ENCODE assay signal across 8 mouse cellular contexts in the genomic region with DNA sequence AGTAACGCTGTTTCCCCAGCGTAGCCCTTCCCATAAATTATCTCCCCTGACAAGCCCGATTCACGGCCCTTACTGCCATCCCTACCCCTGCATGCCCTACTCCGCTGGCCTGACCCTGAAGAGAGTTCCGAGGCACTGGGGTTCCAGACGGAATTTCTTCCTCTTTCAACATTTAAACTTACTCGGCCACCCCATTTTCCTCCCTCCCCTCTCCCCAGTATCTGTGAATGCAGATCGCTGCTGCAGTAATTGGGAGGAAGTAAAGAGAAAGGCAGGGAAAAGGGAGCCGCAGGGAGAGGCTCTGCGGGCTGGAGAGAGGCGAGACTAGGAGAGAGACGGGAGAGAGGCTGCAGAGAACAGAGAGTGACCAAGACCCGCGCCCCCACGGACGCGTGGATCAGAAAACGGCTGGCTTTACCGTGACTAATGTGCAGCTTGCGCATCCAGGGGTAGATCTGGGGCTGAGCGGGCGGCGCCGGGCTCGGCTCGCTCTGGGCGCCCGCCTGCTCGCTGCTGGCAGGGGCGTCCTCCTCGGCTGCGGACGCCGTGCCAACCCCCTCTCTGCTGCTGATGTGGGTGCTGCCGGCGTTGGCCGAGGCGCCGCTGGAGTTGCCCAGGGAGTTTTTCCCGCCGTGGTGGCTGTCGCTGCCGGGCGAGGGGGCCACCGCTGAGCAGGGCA. TPM values are rescaled to one million over a fixed set of nuclear protein-coding genes. Genes with fewer than 3 reads are reported as not detected.
A peak's percentile ranks its signal among the peaks of the same experiment; 100 is the strongest.
DNase-seq lines count a peak whose midpoint lies in the region; ATAC-seq and TF ChIP-seq lines count a peak whose summit lies in the region.
"Had no signal": no experiment of that assay in that cellular context is flagged by ENCODE, and none has a peak within 500 bp of the region (broad histone marks: within the 10 kb centered on the region; RNA-seq: fewer than 3 reads in every experiment).

No protein-coding gene starts in this region.

- H3K27me3 ChIP-seq in hindbrain, embryonic 15.5 days = peaks cover 83% of the 10 kb centered on the region
- peaks cover 95% of the 10 kb centered on the region for H3K27me3 ChIP-seq in liver, embryonic 14.5 days (ENCODE audit: control insufficient read depth, insufficient read depth, low read length)

- peak overlapping the region; percentile 46 for H3K9ac ChIP-seq in hindbrain, embryonic 15.5 days
- no peak overlapping the region; the same call in 1 of the 2 replicates for H3K9ac ChIP-seq in liver, embryonic 14.5 days (replicated peaks)

- peak overlapping the region; percentile 53 for H3K4me2 ChIP-seq in hindbrain, embryonic 15.5 days
- peak overlapping the region; percentile 43 for H3K4me2 ChIP-seq in liver, embryonic 14.5 days (ENCODE audit: low read depth)

- peak overlapping the region; percentile 83 for H3K27ac ChIP-seq in hindbrain, embryonic 15.5 days (replicated peaks)
- no peak overlapping the region for H3K27ac ChIP-seq in liver, embryonic 14.5 days

- H3K4me3 ChIP-seq in hindbrain, embryonic 15.5 days = peak overlapping the region; percentile 38
- peak overlapping the region; percentile 44 to 47 for H3K4me3 ChIP-seq in liver, embryonic 14.5 days (ENCODE audit: insufficient read depth in 1 of 2, low read depth in 2 of 2, low read length in 2 of 2)
- H3K4me3 ChIP-seq: myocyte had no signal

- no peak for TF ChIP-seq EP300 in liver, embryonic 14.5 days (IDR thresholded peaks at IDR 0.05; ENCODE audit: low read depth)

- H3K4me1 ChIP-seq in hindbrain, embryonic 15.5 days (replicated peaks) = peaks cover 13% of the 10 kb centered on the region
- H3K4me1 ChIP-seq in liver, embryonic 14.5 days (replicated peaks; ENCODE audit: control insufficient read depth in 2 of 2, insufficient read depth in 2 of 2, low read length in 1 of 2) = no peaks in the 10 kb centered on the region

- ATAC-seq in hindbrain, embryonic 15.5 days (ENCODE audit: low FRiP score, low read depth) = no peak
- ATAC-seq in liver, embryonic 14.5 days (ENCODE audit: insufficient read depth) = no peak

- no peaks in the 10 kb centered on the region for H3K36me3 ChIP-seq in hindbrain, embryonic 15.5 days
- H3K36me3 ChIP-seq in liver, embryonic 14.5 days (replicated peaks; ENCODE audit: control insufficient read depth, insufficient read depth, low read depth) = no peaks in the 10 kb centered on the region

- H3K9me3 ChIP-seq in hindbrain, embryonic 15.5 days = no peaks in the 10 kb centered on the region
- H3K9me3 ChIP-seq in liver, embryonic 14.5 days (ENCODE audit: control insufficient read depth, low read length) = no peaks in the 10 kb centered on the region

- peak; percentile 86 for DNase-seq in ES-CJ7 (ENCODE audit: low read depth, low spot score)
- DNase-seq in adrenal gland, adult 2 months = peak; percentile 76
- DNase-seq in liver, embryonic 14.5 days (ENCODE audit: low read depth in 3 of 3, low spot score in 3 of 3) = no peak
- no peak for DNase-seq in embryo, embryonic 9.5 days (ENCODE audit: extremely low spot score)
- DNase-seq in T-cell, adult 2 months (ENCODE audit: low spot score) = no peak
- no peak for DNase-seq in layer of hippocampus, adult 18-20 months (ENCODE audit: low spot score in 2 of 2)

- TF ChIP-seq CTCF in liver, embryonic 14.5 days (IDR thresholded peaks at IDR 0.05; ENCODE audit: low read depth) = no peak

- under 1% methylated on average over 45 of the region's 46 CpGs for WGBS in hindbrain, embryonic 15.5 days
- under 1% methylated on average over 46 of the region's 46 CpGs for WGBS in liver, embryonic 14.5 days (ENCODE audit: insufficient replicate concordance)

RNA-seq across cellular contexts. Expression of a gene that starts 0.9 kb away (rescaled TPM):
- total RNA-seq in adrenal gland, adult 2 months (2021) = 10 to 100 TPM; 13.6 to 22.8 TPM
- polyA plus RNA-seq in adrenal gland, adult 2 months (2012; rRNA removed) = 12.9 and 16.3 TPM in 2 replicates
- 105 and 115 TPM in 2 replicates for polyA plus RNA-seq in hindbrain, embryonic 15.5 days (2015; fragmentation: Nextera tagmentation; extraction: Ambion mirVana)
- polyA plus RNA-seq in liver, embryonic 14.5 days (2012; rRNA removed) = 0.52 and 0.97 TPM in 2 replicates
- polyA plus RNA-seq in liver, embryonic 14.5 days (2014; fragmentation: Nextera tagmentation; extraction: Ambion mirVana) = 0.16 and 0.43 TPM in 2 replicates
- not detected for total RNA-seq in layer of hippocampus, adult 18-20 months (2021)

RNA-seq across cellular contexts. Expression of a gene that starts 5.0 kb away (rescaled TPM):
- 1 to 10 TPM; 1.9 to 4.5 TPM for total RNA-seq in adrenal gland, adult 2 months (2021)
- polyA plus RNA-seq in adrenal gland, adult 2 months (2012; rRNA removed) = 3.6 and 3.8 TPM in 2 replicates
- 10.4 and 13.4 TPM in 2 replicates for polyA plus RNA-seq in hindbrain, embryonic 15.5 days (2015; fragmentation: Nextera tagmentation; extraction: Ambion mirVana)
- not detected in 2 replicates for polyA plus RNA-seq in liver, embryonic 14.5 days (2012; rRNA removed)
- not detected in 2 replicates for polyA plus RNA-seq in liver, embryonic 14.5 days (2014; fragmentation: Nextera tagmentation; extraction: Ambion mirVana)
- not detected for total RNA-seq in layer of hippocampus, adult 18-20 months (2021)

RNA-seq across cellular contexts. Expression of a gene that starts 9.6 kb away (rescaled TPM):
- total RNA-seq in adrenal gland, adult 2 months (2021) = 1 to 10 TPM; 2.7 to 5.4 TPM
- polyA plus RNA-seq in adrenal gland, adult 2 months (2012; rRNA removed) = 6.8 and 8.1 TPM in 2 replicates
- polyA plus RNA-seq in hindbrain, embryonic 15.5 days (2015; fragmentation: Nextera tagmentation; extraction: Ambion mirVana) = 15.7 and 16.3 TPM in 2 replicates
- polyA plus RNA-seq in liver, embryonic 14.5 days (2012; rRNA removed) = 0.37 and 0.43 TPM in 2 replicates
- 0.13 and 0.38 TPM in 2 replicates for polyA plus RNA-seq in liver, embryonic 14.5 days (2014; fragmentation: Nextera tagmentation; extraction: Ambion mirVana)
- total RNA-seq in layer of hippocampus, adult 18-20 months (2021) = not detected

RNA-seq across cellular contexts. Expression of a gene that starts 9.6 kb away (rescaled TPM):
- 1 to 10 TPM in 1 of 2 experiments, not detected in 1; 1.0 TPM for total RNA-seq in adrenal gland, adult 2 months (2021)
- polyA plus RNA-seq in adrenal gland, adult 2 months (2012; rRNA removed) = 1.9 and 2.5 TPM in 2 replicates
- not detected in 2 replicates for polyA plus RNA-seq in hindbrain, embryonic 15.5 days (2015; fragmentation: Nextera tagmentation; extraction: Ambion mirVana)
- not detected in 2 replicates for polyA plus RNA-seq in liver, embryonic 14.5 days (2012; rRNA removed)
- not detected in 2 replicates for polyA plus RNA-seq in liver, embryonic 14.5 days (2014; fragmentation: Nextera tagmentation; extraction: Ambion mirVana)
- not detected for total RNA-seq in layer of hippocampus, adult 18-20 months (2021)

RNA-seq across cellular contexts. Expression of a gene that starts 12.0 kb away (rescaled TPM):
- 1 to 10 TPM; 2.2 to 6.3 TPM for total RNA-seq in adrenal gland, adult 2 months (2021)
- 0.99 and 4.0 TPM in 2 replicates for polyA plus RNA-seq in adrenal gland, adult 2 months (2012; rRNA removed)
- polyA plus RNA-seq in hindbrain, embryonic 15.5 days (2015; fragmentation: Nextera tagmentation; extraction: Ambion mirVana) = 10.6 and 12.2 TPM in 2 replicates
- 0.25 and 0.26 TPM in 2 replicates for polyA plus RNA-seq in liver, embryonic 14.5 days (2012; rRNA removed)
- 0.09 and 0.14 TPM in 2 replicates for polyA plus RNA-seq in liver, embryonic 14.5 days (2014; fragmentation: Nextera tagmentation; extraction: Ambion mirVana)
- total RNA-seq in layer of hippocampus, adult 18-20 months (2021) = not detected

Comparison
In these comparisons a context has a peak if more than half of its experiments do, and no peak if none do; other contexts are left out.
1. DNase-seq: peak in ES-CJ7 (single experiment) and adrenal gland, adult 2 months (single experiment); none in liver, embryonic 14.5 days (0 of 3), embryo, embryonic 9.5 days (single experiment), T-cell, adult 2 months (single experiment) and layer of hippocampus, adult 18-20 months (0 of 2).